Comparison of ENCODE assay signal across 8 mouse cellular contexts in the genomic region with DNA sequence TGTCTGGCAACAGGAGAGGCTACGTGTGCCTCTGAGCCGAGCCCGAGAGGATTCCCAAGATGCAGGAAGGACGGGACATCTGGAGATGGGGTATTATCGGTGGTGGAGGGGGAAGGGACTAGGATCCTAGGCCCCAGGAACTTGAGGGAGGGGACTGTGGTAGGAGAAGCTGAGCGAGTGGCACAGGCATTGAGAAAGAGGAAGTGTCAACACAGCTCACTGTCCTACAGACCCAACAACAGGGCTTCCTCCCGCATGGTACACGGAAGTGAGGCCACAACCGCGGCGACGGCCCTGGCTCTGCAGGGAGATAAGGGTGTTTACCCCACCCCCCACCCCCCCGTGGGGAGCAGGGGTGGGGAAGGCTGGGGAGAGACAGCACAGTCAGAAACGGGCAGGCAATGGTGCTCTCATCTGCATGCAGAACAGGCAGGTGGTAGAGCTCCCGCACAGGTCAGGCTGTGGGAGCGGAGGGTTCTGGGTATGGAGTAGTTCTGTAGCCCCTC. TPM values are rescaled to one million over a fixed set of nuclear protein-coding genes. Genes with fewer than 3 reads are reported as not detected.
DNase-seq lines count a peak whose midpoint lies in the region; ATAC-seq and TF ChIP-seq lines count a peak whose summit lies in the region.

No protein-coding gene starts in this region.

- H3K27me3 ChIP-seq in embryonic facial prominence, embryonic 15.5 days, result no peaks in the 10 kb centered on the region
- no peaks in the 10 kb centered on the region for H3K27me3 ChIP-seq in limb, embryonic 13.5 days
- H3K27me3 ChIP-seq in midbrain, embryonic 12.5 days, result no peaks in the 10 kb centered on the region
- H3K27me3 ChIP-seq in stomach, postnatal 0 days (ENCODE audit: control insufficient read depth, insufficient read depth, low read length), result no peaks in the 10 kb centered on the region

- peak; percentile 59 to 63 for DNase-seq in right cerebral cortex, postnatal 10 days (ENCODE audit: low spot score in 2 of 2)
- DNase-seq in right cerebral cortex, postnatal 14 days, result no peak
- peak; percentile 39 for DNase-seq in heart, postnatal 4 days
- DNase-seq in stomach, postnatal 0 days (ENCODE audit: low spot score), result peak; percentile 77
- DNase-seq in layer of hippocampus, postnatal 36 days, result no peak

- peak overlapping the region; percentile 25 for H3K4me3 ChIP-seq in embryonic facial prominence, embryonic 15.5 days (replicated peaks)
- peak overlapping the region; percentile 21 for H3K4me3 ChIP-seq in limb, embryonic 13.5 days
- H3K4me3 ChIP-seq in midbrain, embryonic 12.5 days, result no peak overlapping the region
- H3K4me3 ChIP-seq in stomach, postnatal 0 days (ENCODE audit: low read depth, low read length), result peak overlapping the region; percentile 23

- peak overlapping the region; percentile 66 for H3K27ac ChIP-seq in embryonic facial prominence, embryonic 15.5 days (replicated peaks)
- H3K27ac ChIP-seq in limb, embryonic 13.5 days, result no peak overlapping the region
- no peak overlapping the region for H3K27ac ChIP-seq in midbrain, embryonic 12.5 days (replicated peaks)
- H3K27ac ChIP-seq in stomach, postnatal 0 days (replicated peaks), result peak overlapping the region; percentile 35; the same call in 1 of the 2 replicates

- no peaks in the 10 kb centered on the region for H3K9me3 ChIP-seq in embryonic facial prominence, embryonic 15.5 days (replicated peaks)
- H3K9me3 ChIP-seq in limb, embryonic 13.5 days, result peaks cover 4% of the 10 kb centered on the region; the same call in 1 of the 2 replicates
- H3K9me3 ChIP-seq in midbrain, embryonic 12.5 days, result no peaks in the 10 kb centered on the region
- no peaks in the 10 kb centered on the region for H3K9me3 ChIP-seq in stomach, postnatal 0 days (ENCODE audit: control insufficient read depth, low read length)

- peaks cover 14% of the 10 kb centered on the region for H3K4me1 ChIP-seq in embryonic facial prominence, embryonic 15.5 days
- H3K4me1 ChIP-seq in limb, embryonic 13.5 days, result peaks cover 11% of the 10 kb centered on the region
- H3K4me1 ChIP-seq in midbrain, embryonic 12.5 days, result peaks cover 11% of the 10 kb centered on the region
- H3K4me1 ChIP-seq in stomach, postnatal 0 days (replicated peaks; ENCODE audit: control insufficient read depth, insufficient read depth), result no peaks in the 10 kb centered on the region; the same call in 1 of the 2 replicates

- no peak for TF ChIP-seq EP300 in stomach, postnatal 0 days (optimal IDR thresholded peaks at IDR 0.05)

- H3K4me2 ChIP-seq in embryonic facial prominence, embryonic 15.5 days (replicated peaks), result peak overlapping the region; percentile 51
- H3K4me2 ChIP-seq in limb, embryonic 13.5 days (replicated peaks), result peak overlapping the region; percentile 58
- peak overlapping the region; percentile 46 for H3K4me2 ChIP-seq in midbrain, embryonic 12.5 days (replicated peaks)
- H3K4me2 ChIP-seq in stomach, postnatal 0 days (replicated peaks; ENCODE audit: low read depth), result peak overlapping the region; percentile 49

- no peak overlapping the region for H3K9ac ChIP-seq in embryonic facial prominence, embryonic 15.5 days
- peak overlapping the region; percentile 46; the same call in 1 of the 2 replicates for H3K9ac ChIP-seq in limb, embryonic 13.5 days
- peak overlapping the region; percentile 34; the same call in 1 of the 2 replicates for H3K9ac ChIP-seq in midbrain, embryonic 12.5 days (replicated peaks)
- H3K9ac ChIP-seq in stomach, postnatal 0 days (ENCODE audit: low read length), result peak overlapping the region; percentile 41; the same call in 1 of the 2 replicates

- WGBS in embryonic facial prominence, embryonic 15.5 days, result 12% methylated on average over 16 of the region's 16 CpGs
- 11% methylated on average over 16 of the region's 16 CpGs for WGBS in limb, embryonic 13.5 days
- 26% methylated on average over 16 of the region's 16 CpGs for WGBS in midbrain, embryonic 12.5 days
- 9% methylated on average over 16 of the region's 16 CpGs for WGBS in stomach, postnatal 0 days

- H3K36me3 ChIP-seq in embryonic facial prominence, embryonic 15.5 days, result no peaks in the 10 kb centered on the region
- no peaks in the 10 kb centered on the region for H3K36me3 ChIP-seq in limb, embryonic 13.5 days
- no peaks in the 10 kb centered on the region for H3K36me3 ChIP-seq in midbrain, embryonic 12.5 days
- no peaks in the 10 kb centered on the region for H3K36me3 ChIP-seq in stomach, postnatal 0 days (ENCODE audit: control insufficient read depth, insufficient read depth, low read length)

- TF ChIP-seq CTCF in stomach, postnatal 0 days (IDR thresholded peaks at IDR 0.05; ENCODE audit: low read depth), result no peak

- ATAC-seq in embryonic facial prominence, embryonic 15.5 days (ENCODE audit: insufficient number of reproducible peaks, low FRiP score, low TSS enrichment, low read depth), result peak; percentile 78
- ATAC-seq in limb, embryonic 13.5 days (ENCODE audit: low FRiP score, low read depth), result peak; percentile 61
- peak; percentile 56 for ATAC-seq in midbrain, embryonic 12.5 days (ENCODE audit: low FRiP score, low read depth)
- ATAC-seq in stomach, postnatal 0 days (ENCODE audit: low FRiP score, low TSS enrichment), result peak; percentile 86

RNA-seq across cellular contexts. Expression of gene Alox5ap, which starts 18.5 kb away (rescaled TPM):
- polyA plus RNA-seq in embryonic facial prominence, embryonic 15.5 days (2015; fragmentation: Nextera tagmentation; extraction: Ambion mirVana), result 18.0 and 24.0 TPM in 2 replicates
- 1 to 10 TPM; 7.6 TPM for total RNA-seq in heart, postnatal 4 days (2021)
- 12.6 and 13.1 TPM in 2 replicates for polyA plus RNA-seq in limb, embryonic 13.5 days (2015; fragmentation: Nextera tagmentation; extraction: Ambion mirVana)
- 4.8 and 6.5 TPM in 2 replicates for polyA plus RNA-seq in midbrain, embryonic 12.5 days (2016; fragmentation: Nextera tagmentation; extraction: Ambion mirVana)
- 8.2 and 9.3 TPM in 2 replicates for polyA plus RNA-seq in stomach, postnatal 0 days (2015; fragmentation: Nextera tagmentation; extraction: Ambion mirVana)
- total RNA-seq in layer of hippocampus, postnatal 36 days (2021), result 10 to 100 TPM in 1 of 2 experiments, 1 to 10 TPM in 1; 9.8 to 12.4 TPM

Comparison
In these comparisons a context has a peak if more than half of its experiments do, and no peak if none do; other contexts are left out.
1. DNase-seq: peak in right cerebral cortex, postnatal 10 days (2 of 2), heart, postnatal 4 days (single experiment) and stomach, postnatal 0 days (single experiment); none in right cerebral cortex, postnatal 14 days (single experiment) and layer of hippocampus, postnatal 36 days (0 of 2).
2. H3K27ac ChIP-seq: peak in embryonic facial prominence, embryonic 15.5 days (single experiment) and stomach, postnatal 0 days (single experiment); none in limb, embryonic 13.5 days (single experiment) and midbrain, embryonic 12.5 days (single experiment).
3. Peak in every context shown above with its lines, with median percentiles within 50 percentile points of each other: ATAC-seq and H3K4me2 ChIP-seq.